Mouse (Mus musculus): ENCODE measurements at regions not wholly inside any gene's neighbourhood (a gene's known extent, or its start where the extent isn't known, plus 50 kb on each side); places are given as distances from the start of the nearest gene placed in this dataset.

DNA sequence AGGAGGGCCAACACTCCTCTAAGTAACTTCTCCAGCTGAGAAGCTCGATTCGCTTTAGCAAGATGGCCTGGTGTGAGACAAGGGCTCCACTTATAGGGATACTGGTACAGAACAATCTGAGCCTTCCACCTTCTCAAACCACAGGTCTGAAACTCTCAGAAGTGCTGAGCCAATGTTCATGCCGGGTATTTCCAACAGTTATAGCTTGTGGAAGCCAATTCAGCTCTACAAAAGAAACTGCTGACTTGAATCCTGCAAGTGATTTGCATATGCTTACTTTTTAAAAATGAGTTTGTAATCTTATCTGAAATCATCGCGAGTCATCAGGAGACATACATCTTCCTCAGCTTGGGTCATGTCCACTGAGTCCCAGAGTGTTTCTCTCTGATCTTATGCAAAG is 273.2 kb downstream of the Car8 start:
- Histone ChIP-seq H3K4me2 (no peak overlapping the region), H3K4me1 (ENCODE audit: control insufficient read depth, insufficient read depth, low read length) (no peaks in the 10 kb centered on the region), H3K9ac (ENCODE audit: low read length) (no peak overlapping the region), H3K4me3 (ENCODE audit: low read depth, low read length) (no peak overlapping the region), H3K27ac (ENCODE audit: low read depth, low read length) (no peak overlapping the region), H3K9me3 (ENCODE audit: control insufficient read depth, low read length) (no peaks in the 10 kb centered on the region), H3K27me3 (ENCODE audit: control insufficient read depth, insufficient read depth, low read length) (no peaks in the 10 kb centered on the region), H3K36me3 (ENCODE audit: control insufficient read depth, insufficient read depth, low read length) (no peaks in the 10 kb centered on the region)
- WGBS = 94% methylated on average over 5 of the region's 5 CpGs
- ATAC-seq (ENCODE audit: low FRiP score) (no peak), DNase-seq (ENCODE audit: low spot score, missing footprints) (no peak)

DNA sequence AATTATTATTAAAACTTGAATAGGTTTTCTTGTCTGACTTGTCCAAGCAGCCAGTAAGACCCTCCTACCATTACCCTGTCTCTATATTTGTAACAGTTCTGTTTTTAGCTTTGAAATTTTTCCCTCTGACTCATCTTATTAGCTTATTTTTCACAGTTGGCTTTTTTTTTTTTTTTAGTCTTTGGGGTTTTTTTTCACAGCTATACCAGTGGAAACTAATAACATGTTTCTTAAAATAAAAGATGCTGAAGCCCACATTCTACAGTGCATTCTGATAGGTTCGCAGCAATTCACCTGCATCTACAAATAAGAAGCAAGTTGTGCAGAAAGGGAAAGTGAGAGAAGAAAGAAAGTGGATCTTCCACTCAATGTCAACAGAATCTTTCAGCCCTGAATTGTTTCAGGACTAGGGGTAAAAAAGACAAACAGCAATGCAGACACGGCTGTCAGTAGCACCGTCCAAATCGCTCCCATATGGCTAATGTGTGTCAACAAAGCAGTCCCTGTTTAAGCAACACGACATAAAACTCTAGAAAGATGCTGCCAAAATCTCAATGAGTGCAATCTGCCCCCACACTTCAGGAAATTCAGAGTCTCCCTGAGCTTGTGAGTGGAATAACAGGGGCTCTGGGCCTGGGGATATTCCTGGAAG is 277.2 kb downstream of the Car8 start:
- Histone ChIP-seq H3K9me3 (ENCODE audit: control insufficient read depth, low read length) (no peaks in the 10 kb centered on the region), H3K27me3 (ENCODE audit: control insufficient read depth, insufficient read depth, low read length) (no peaks in the 10 kb centered on the region), H3K36me3 (ENCODE audit: control insufficient read depth, insufficient read depth, low read length) (no peaks in the 10 kb centered on the region), H3K9ac (ENCODE audit: low read length) (no peak overlapping the region), H3K27ac (ENCODE audit: low read depth, low read length) (no peak overlapping the region), H3K4me3 (ENCODE audit: low read depth, low read length) (no peak overlapping the region), H3K4me2 (no peak overlapping the region), H3K4me1 (ENCODE audit: control insufficient read depth, insufficient read depth, low read length) (no peaks in the 10 kb centered on the region)
- DNase-seq (ENCODE audit: low spot score, missing footprints) (no peak), ATAC-seq (ENCODE audit: low FRiP score) (no peak)
- WGBS = 76% methylated on average over 5 of the region's 5 CpGs

- no peak overlapping the region for H3K9ac ChIP-seq (ENCODE audit: low read length)
- no peak overlapping the region for H3K4me3 ChIP-seq (ENCODE audit: low read depth, low read length)
- no peaks in the 10 kb centered on the region for H3K9me3 ChIP-seq (ENCODE audit: control insufficient read depth, low read length)
- H3K4me1 ChIP-seq (ENCODE audit: control insufficient read depth, insufficient read depth, low read length) = no peaks in the 10 kb centered on the region
- H3K27me3 ChIP-seq (ENCODE audit: control insufficient read depth, insufficient read depth, low read length) = no peaks in the 10 kb centered on the region
- H3K36me3 ChIP-seq (ENCODE audit: control insufficient read depth, insufficient read depth, low read length) = no peaks in the 10 kb centered on the region
- DNase-seq (ENCODE audit: low spot score, missing footprints) = no peak
- ATAC-seq (ENCODE audit: low FRiP score) = no peak
- 96% methylated on average over 2 of the region's 2 CpGs for WGBS
- H3K27ac ChIP-seq (ENCODE audit: low read depth, low read length) = no peak overlapping the region
- no peak overlapping the region for H3K4me2 ChIP-seq
These were observed 278.5 kb downstream of the Car8 start for GRCm38 (mm10) chr4:7960335-7960734.

DNA sequence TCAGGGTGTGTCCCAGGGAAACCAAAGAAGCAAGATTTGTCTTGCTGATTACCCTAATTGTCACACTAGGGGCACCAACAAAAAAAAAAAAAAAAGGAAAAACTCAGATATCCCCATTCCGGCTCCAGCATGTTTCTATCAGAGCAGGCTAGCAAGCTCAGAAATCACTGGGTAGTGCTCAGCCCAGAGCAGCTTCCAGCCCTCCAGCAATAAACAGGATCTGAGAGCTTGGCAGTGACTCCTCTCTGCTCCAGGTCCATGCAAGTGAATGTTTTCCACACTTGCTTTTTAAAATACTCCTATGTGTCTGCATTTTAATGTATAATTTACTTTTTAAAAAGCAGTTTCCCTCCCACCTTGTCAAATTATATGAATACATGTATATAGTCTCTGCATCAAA is 290.8 kb downstream of the Car8 start:
- H3K27ac ChIP-seq (ENCODE audit: low read depth, low read length) = no peak overlapping the region
- DNase-seq (ENCODE audit: low spot score, missing footprints) (no peak), ATAC-seq (ENCODE audit: low FRiP score) (no peak)
- H3K9me3 ChIP-seq (ENCODE audit: control insufficient read depth, low read length) = no peaks in the 10 kb centered on the region
- no peaks in the 10 kb centered on the region for H3K27me3 ChIP-seq (ENCODE audit: control insufficient read depth, insufficient read depth, low read length)
- H3K4me1 ChIP-seq (ENCODE audit: control insufficient read depth, insufficient read depth, low read length) = no peaks in the 10 kb centered on the region
- no peak overlapping the region for H3K9ac ChIP-seq (ENCODE audit: low read length)
- 76% methylated on average over 1 of the region's 1 CpGs for WGBS
- H3K4me2 ChIP-seq = no peak overlapping the region
- H3K36me3 ChIP-seq (ENCODE audit: control insufficient read depth, insufficient read depth, low read length) = no peaks in the 10 kb centered on the region
- no peak overlapping the region for H3K4me3 ChIP-seq (ENCODE audit: low read depth, low read length)

GRCm38 (mm10) chr4:7921503-7921902 is 317.3 kb downstream of the Car8 start:
- Histone ChIP-seq H3K27me3 (ENCODE audit: control insufficient read depth, insufficient read depth, low read length) (no peaks in the 10 kb centered on the region), H3K27ac (ENCODE audit: low read depth, low read length) (no peak overlapping the region), H3K4me2 (no peak overlapping the region), H3K4me3 (ENCODE audit: low read depth, low read length) (no peak overlapping the region), H3K9me3 (ENCODE audit: control insufficient read depth, low read length) (no peaks in the 10 kb centered on the region), H3K9ac (ENCODE audit: low read length) (no peak overlapping the region), H3K36me3 (ENCODE audit: control insufficient read depth, insufficient read depth, low read length) (no peaks in the 10 kb centered on the region), H3K4me1 (ENCODE audit: control insufficient read depth, insufficient read depth, low read length) (no peaks in the 10 kb centered on the region)
- no peak for ATAC-seq (ENCODE audit: low FRiP score)
- no peak for DNase-seq (ENCODE audit: low spot score, missing footprints)
- WGBS = 83% methylated on average over 2 of the region's 2 CpGs

DNA sequence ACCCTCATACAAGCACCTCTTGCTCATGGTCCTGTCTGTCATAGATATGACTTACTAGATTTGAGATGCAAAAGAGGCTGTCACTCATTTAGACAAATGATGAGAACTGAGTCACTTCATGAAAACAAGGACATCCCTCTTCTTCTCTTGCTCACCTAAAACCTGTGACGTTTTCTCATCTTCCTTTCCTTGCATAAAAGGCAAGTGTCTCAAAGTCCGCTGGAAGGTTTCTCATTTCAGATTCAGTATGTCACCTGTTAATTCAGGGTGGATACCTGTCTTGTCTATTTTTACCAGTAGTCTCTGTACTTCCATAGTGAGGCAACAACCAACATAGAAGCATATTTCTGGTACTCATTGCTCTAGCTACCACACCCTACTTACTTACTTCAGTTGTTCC is 325.6 kb downstream of the Car8 start:
- H3K36me3 ChIP-seq (ENCODE audit: control insufficient read depth, insufficient read depth, low read length) = no peaks in the 10 kb centered on the region
- H3K4me2 ChIP-seq = no peak overlapping the region
- H3K27ac ChIP-seq (ENCODE audit: low read depth, low read length) = no peak overlapping the region
- H3K9me3 ChIP-seq (ENCODE audit: control insufficient read depth, low read length) = no peaks in the 10 kb centered on the region
- H3K4me3 ChIP-seq (ENCODE audit: low read depth, low read length) = no peak overlapping the region
- DNase-seq (ENCODE audit: low spot score, missing footprints) (no peak), ATAC-seq (ENCODE audit: low FRiP score) (no peak)
- 85% methylated on average over 2 of the region's 2 CpGs for WGBS
- no peak overlapping the region for H3K9ac ChIP-seq (ENCODE audit: low read length)
- H3K4me1 ChIP-seq (ENCODE audit: control insufficient read depth, insufficient read depth, low read length) = no peaks in the 10 kb centered on the region
- H3K27me3 ChIP-seq (ENCODE audit: control insufficient read depth, insufficient read depth, low read length) = no peaks in the 10 kb centered on the region

DNA sequence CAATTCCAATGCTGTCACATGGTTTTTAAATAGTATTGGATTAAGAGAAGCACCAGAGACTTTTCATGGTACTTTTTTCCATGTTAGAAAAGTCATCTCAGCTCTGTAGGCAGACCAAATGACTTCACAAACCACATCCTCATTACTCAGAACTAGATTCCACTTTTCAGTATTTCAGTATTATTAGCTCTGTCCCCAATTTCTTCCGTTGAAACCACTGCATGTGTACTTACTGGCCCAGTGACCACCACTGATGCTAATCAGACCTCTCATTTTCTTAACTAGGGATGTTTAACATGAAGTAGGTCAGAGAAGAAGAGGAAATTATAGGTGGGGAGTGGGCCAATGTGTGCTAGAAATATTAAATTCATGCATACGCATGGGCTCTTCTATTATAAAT is 326.2 kb downstream of the Car8 start:
- Histone ChIP-seq H3K4me2 (no peak overlapping the region), H3K36me3 (ENCODE audit: control insufficient read depth, insufficient read depth, low read length) (no peaks in the 10 kb centered on the region), H3K27me3 (ENCODE audit: control insufficient read depth, insufficient read depth, low read length) (no peaks in the 10 kb centered on the region), H3K4me1 (ENCODE audit: control insufficient read depth, insufficient read depth, low read length) (no peaks in the 10 kb centered on the region), H3K9me3 (ENCODE audit: control insufficient read depth, low read length) (no peaks in the 10 kb centered on the region), H3K4me3 (ENCODE audit: low read depth, low read length) (no peak overlapping the region), H3K27ac (ENCODE audit: low read depth, low read length) (no peak overlapping the region), H3K9ac (ENCODE audit: low read length) (no peak overlapping the region)
- 93% methylated on average over 2 of the region's 2 CpGs for WGBS
- ATAC-seq (ENCODE audit: low FRiP score) (no peak), DNase-seq (ENCODE audit: low spot score, missing footprints) (no peak)

- no peaks in the 10 kb centered on the region for H3K9me3 ChIP-seq (ENCODE audit: control insufficient read depth, low read length)
- WGBS = 58% methylated on average over 1 of the region's 1 CpGs
These were observed 335.7 kb downstream of the Car8 start for GRCm38 (mm10) chr4:7903130-7903529.

GRCm38 (mm10) chr4:7894914-7895313 is 343.9 kb downstream of the Car8 start:
- no peak for ATAC-seq (ENCODE audit: low FRiP score)
- Histone ChIP-seq H3K27ac (ENCODE audit: low read depth, low read length) (no peak overlapping the region), H3K4me1 (ENCODE audit: control insufficient read depth, insufficient read depth, low read length) (no peaks in the 10 kb centered on the region), H3K4me3 (ENCODE audit: low read depth, low read length) (no peak overlapping the region), H3K27me3 (ENCODE audit: control insufficient read depth, insufficient read depth, low read length) (no peaks in the 10 kb centered on the region), H3K4me2 (no peak overlapping the region), H3K36me3 (ENCODE audit: control insufficient read depth, insufficient read depth, low read length) (no peaks in the 10 kb centered on the region), H3K9me3 (ENCODE audit: control insufficient read depth, low read length) (no peaks in the 10 kb centered on the region), H3K9ac (ENCODE audit: low read length) (no peak overlapping the region)
- peak; percentile 67 for DNase-seq (ENCODE audit: low spot score, missing footprints)
- 91% methylated on average over 4 of the region's 4 CpGs for WGBS

More at GRCm38 (mm10) chr4:7903130-7903529, 335.7 kb downstream of the Car8 start:
- H3K9ac ChIP-seq (ENCODE audit: low read length) = no peak overlapping the region
- no peak overlapping the region for H3K4me3 ChIP-seq (ENCODE audit: low read depth, low read length)
- no peak overlapping the region for H3K27ac ChIP-seq (ENCODE audit: low read depth, low read length)
- no peaks in the 10 kb centered on the region for H3K36me3 ChIP-seq (ENCODE audit: control insufficient read depth, insufficient read depth, low read length)
- no peaks in the 10 kb centered on the region for H3K4me1 ChIP-seq (ENCODE audit: control insufficient read depth, insufficient read depth, low read length)
- ATAC-seq (ENCODE audit: low FRiP score) (no peak), DNase-seq (ENCODE audit: low spot score, missing footprints) (no peak)
- H3K4me2 ChIP-seq = no peak overlapping the region
- no peaks in the 10 kb centered on the region for H3K27me3 ChIP-seq (ENCODE audit: control insufficient read depth, insufficient read depth, low read length)

All from midbrain, embryonic 11.5 days (tissue).